Mouse (Mus musculus): ENCODE results near the gene Pik3r6. TPM values are rescaled to one million over a fixed set of nuclear protein-coding genes. Genes with fewer than 3 reads are reported as not detected.

Gene Pik3r6
- polyA plus RNA-seq, 1 experiment from 2014 or later: 2.6 TPM

GRCm38 (mm10) chr11:68545682-68546222 is 42.9 kb downstream of the Pik3r6 start:
- ATAC-seq (replicated peaks): no peak
- Histone ChIP-seq H3K4me1 (no peaks in the 10 kb centered on the region), H3K4me2 (no peak overlapping the region), H3K36me3 (replicated peaks) (no peaks in the 10 kb centered on the region), H3K9ac (no peak overlapping the region), H3K9me3 (no peaks in the 10 kb centered on the region), H3K4me3 (no peak overlapping the region), H3K27ac (no peak overlapping the region), H3K27me3 (replicated peaks) (no peaks in the 10 kb centered on the region)
- WGBS: 86% methylated on average over 8 of the region's 8 CpGs

GRCm38 (mm10) chr11:68547484-68547883 is 44.7 kb downstream of the Pik3r6 start:
- no peak overlapping the region for H3K27ac ChIP-seq
- no peaks in the 10 kb centered on the region for H3K27me3 ChIP-seq (replicated peaks)
- ATAC-seq (replicated peaks): no peak

DNA sequence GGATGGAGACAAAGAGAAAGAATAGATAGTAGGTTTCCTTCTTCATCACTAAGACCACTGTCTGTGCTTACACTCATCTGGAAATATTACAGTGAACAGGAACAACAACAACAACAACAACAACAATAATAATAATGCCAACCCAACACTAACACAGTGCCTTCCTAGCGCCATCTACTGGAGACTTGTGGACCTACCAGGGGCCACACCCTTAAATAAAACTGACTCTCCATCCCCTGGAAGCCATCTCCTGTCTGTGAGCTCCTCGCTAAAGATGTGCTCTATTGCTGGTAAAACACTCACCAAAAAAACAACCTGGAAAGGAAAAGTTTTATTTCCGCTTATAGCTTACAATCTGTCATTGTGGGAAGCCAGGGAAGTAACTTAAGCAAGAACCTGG is 46.8 kb downstream of the Pik3r6 start:
- WGBS: 51% methylated on average over 3 of the region's 3 CpGs
- no peak for ATAC-seq (replicated peaks)
- H3K4me3 ChIP-seq: no peak overlapping the region
- no peaks in the 10 kb centered on the region for H3K36me3 ChIP-seq (replicated peaks)
- H3K4me2 ChIP-seq: no peak overlapping the region
- no peak overlapping the region for H3K9ac ChIP-seq
- no peak overlapping the region for H3K27ac ChIP-seq
- H3K27me3 ChIP-seq (replicated peaks): no peaks in the 10 kb centered on the region
- no peaks in the 10 kb centered on the region for H3K9me3 ChIP-seq
- H3K4me1 ChIP-seq: no peaks in the 10 kb centered on the region

More at GRCm38 (mm10) chr11:68547484-68547883, 44.7 kb downstream of the Pik3r6 start:
- Histone ChIP-seq H3K36me3 (replicated peaks) (no peaks in the 10 kb centered on the region), H3K4me2 (no peak overlapping the region), H3K9me3 (no peaks in the 10 kb centered on the region), H3K9ac (no peak overlapping the region), H3K4me3 (no peak overlapping the region), H3K4me1 (no peaks in the 10 kb centered on the region)
- WGBS: 64% methylated on average over 2 of the region's 2 CpGs

DNA sequence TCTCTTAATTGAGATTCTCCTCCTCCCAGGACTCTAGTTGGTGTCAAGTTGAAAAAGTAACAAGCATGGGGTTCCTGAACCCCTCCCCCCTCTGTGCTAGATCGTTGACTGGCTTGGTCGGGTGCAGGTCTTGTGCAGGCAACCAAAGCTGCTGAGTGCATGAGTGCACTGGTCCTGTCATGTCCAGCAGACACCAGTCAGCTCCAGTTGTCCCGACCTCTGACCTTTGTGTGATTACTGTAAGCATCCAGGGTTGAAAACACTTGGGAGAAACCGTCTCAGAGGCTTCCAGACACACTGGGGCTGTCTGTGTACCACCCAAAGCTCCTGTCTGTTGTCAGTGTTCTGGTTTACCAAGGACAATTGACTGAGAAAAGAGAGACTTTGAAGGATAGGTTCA is 47.5 kb downstream of the Pik3r6 start:
- Histone ChIP-seq H3K36me3 (replicated peaks) (no peaks in the 10 kb centered on the region), H3K27ac (no peak overlapping the region), H3K27me3 (replicated peaks) (no peaks in the 10 kb centered on the region), H3K4me2 (no peak overlapping the region), H3K9ac (no peak overlapping the region), H3K9me3 (no peaks in the 10 kb centered on the region), H3K4me1 (no peaks in the 10 kb centered on the region), H3K4me3 (no peak overlapping the region)
- 66% methylated on average over 4 of the region's 4 CpGs for WGBS
- ATAC-seq (replicated peaks): no peak

- H3K9me3 ChIP-seq: no peaks in the 10 kb centered on the region
- no peak overlapping the region for H3K4me3 ChIP-seq
- ATAC-seq (replicated peaks): no peak
- H3K9ac ChIP-seq: no peak overlapping the region
- WGBS: 42% methylated on average over 8 of the region's 8 CpGs
- H3K36me3 ChIP-seq (replicated peaks): no peaks in the 10 kb centered on the region
- H3K27ac ChIP-seq: no peak overlapping the region
- H3K27me3 ChIP-seq (replicated peaks): peaks cover 14% of the 10 kb centered on the region; the same call in 1 of the 2 replicates
- H3K4me2 ChIP-seq: no peak overlapping the region
- peaks cover 6% of the 10 kb centered on the region for H3K4me1 ChIP-seq
Measured at GRCm38 (mm10) chr11:68553981-68554471, 51.2 kb downstream of the Pik3r6 start.

DNA sequence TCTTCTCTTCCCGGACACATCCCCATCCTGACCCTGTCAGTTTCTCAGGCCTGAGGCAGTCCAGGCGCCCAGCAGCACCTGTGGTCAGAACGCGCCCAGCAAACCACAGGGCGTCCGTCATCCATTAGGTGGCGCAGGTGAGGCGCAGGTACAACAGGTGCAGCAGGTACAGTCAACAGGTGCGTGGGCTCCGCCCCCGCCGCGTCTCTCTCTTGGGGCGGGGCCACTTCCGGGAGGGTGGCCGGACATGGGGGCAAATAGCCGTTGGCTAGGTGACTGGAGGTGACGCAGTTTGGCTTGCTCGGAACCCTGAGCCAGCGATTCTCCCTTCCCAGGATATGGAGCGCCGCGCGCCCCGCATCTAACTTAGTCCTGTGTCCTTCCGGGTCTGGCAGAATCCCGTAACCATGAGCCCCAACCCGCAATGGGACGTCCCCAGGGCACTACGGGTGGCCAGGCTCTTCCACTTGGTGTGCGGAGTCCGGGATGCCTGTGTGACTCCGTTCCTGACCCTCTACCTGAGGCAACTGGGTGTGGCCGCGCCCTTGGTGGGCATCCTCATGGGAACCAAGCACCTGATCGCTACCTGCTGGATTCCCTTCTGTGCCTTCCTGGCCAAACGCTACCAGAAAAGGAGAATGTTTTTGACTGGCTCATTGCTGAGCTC is 53.2 kb downstream of the Pik3r6 start, which contains the start of gene Mfsd6l:
TSS of gene Mfsd6l (plus strand) at position 269 of the 667 bp plus-strand sequence.
- peaks cover 6% of the 10 kb centered on the region for H3K4me1 ChIP-seq
- no peak within 1 kb of the TSS for H3K27ac ChIP-seq
- H3K36me3 ChIP-seq (replicated peaks): no peaks in the 10 kb centered on the region
- H3K4me2 ChIP-seq: peak within 1 kb of the TSS; percentile 47
- H3K9ac ChIP-seq: no peak within 1 kb of the TSS
- WGBS: 10% methylated on average over 37 of the region's 37 CpGs
- ATAC-seq (replicated peaks): no peak
- H3K4me3 ChIP-seq: peak within 1 kb of the TSS; percentile 18
- peaks cover 14% of the 10 kb centered on the region; the same call in 1 of the 2 replicates for H3K27me3 ChIP-seq (replicated peaks)
- no peaks in the 10 kb centered on the region for H3K9me3 ChIP-seq

DNA sequence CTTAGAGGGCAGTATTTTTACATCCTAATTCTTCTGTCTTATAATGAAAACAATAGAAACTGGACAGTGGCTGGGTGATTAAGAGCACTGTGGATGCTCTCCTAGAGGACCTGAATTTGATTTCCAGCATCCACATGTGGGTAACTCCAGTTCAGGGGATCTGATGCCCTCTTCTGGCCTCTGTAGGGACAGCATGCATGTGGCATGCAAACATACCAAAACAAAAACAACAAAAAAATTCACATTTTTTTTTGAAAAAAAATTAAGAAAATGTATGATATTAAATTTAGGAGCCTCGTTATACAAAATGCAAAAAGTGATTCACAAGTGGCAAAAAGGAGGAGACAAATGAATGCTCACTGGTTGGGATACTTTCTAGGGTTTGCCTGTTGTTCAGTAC is 56.7 kb downstream of the Pik3r6 start:
- no peaks in the 10 kb centered on the region for H3K9me3 ChIP-seq
- H3K4me1 ChIP-seq: peaks cover 6% of the 10 kb centered on the region
- H3K27me3 ChIP-seq (replicated peaks): peaks cover 14% of the 10 kb centered on the region; the same call in 1 of the 2 replicates
- no peak overlapping the region for H3K4me3 ChIP-seq
- H3K4me2 ChIP-seq: no peak overlapping the region
- ATAC-seq (replicated peaks): no peak
- WGBS: 54% methylated on average over 1 of the region's 1 CpGs
- no peak overlapping the region for H3K27ac ChIP-seq
- no peaks in the 10 kb centered on the region for H3K36me3 ChIP-seq (replicated peaks)
- H3K9ac ChIP-seq: no peak overlapping the region

GRCm38 (mm10) chr11:68561957-68562950 is 59.4 kb downstream of the Pik3r6 start:
- H3K9ac ChIP-seq: no peak overlapping the region
- no peaks in the 10 kb centered on the region for H3K36me3 ChIP-seq (replicated peaks)
- no peak overlapping the region for H3K4me3 ChIP-seq
- peaks cover 8% of the 10 kb centered on the region; the same call in 1 of the 2 replicates for H3K4me1 ChIP-seq
- 78% methylated on average over 11 of the region's 11 CpGs for WGBS
- H3K9me3 ChIP-seq: no peaks in the 10 kb centered on the region
- no peak overlapping the region for H3K27ac ChIP-seq
- no peaks in the 10 kb centered on the region; the same call in 1 of the 2 replicates for H3K27me3 ChIP-seq (replicated peaks)
- no peak for ATAC-seq (replicated peaks)
- no peak overlapping the region for H3K4me2 ChIP-seq

DNA sequence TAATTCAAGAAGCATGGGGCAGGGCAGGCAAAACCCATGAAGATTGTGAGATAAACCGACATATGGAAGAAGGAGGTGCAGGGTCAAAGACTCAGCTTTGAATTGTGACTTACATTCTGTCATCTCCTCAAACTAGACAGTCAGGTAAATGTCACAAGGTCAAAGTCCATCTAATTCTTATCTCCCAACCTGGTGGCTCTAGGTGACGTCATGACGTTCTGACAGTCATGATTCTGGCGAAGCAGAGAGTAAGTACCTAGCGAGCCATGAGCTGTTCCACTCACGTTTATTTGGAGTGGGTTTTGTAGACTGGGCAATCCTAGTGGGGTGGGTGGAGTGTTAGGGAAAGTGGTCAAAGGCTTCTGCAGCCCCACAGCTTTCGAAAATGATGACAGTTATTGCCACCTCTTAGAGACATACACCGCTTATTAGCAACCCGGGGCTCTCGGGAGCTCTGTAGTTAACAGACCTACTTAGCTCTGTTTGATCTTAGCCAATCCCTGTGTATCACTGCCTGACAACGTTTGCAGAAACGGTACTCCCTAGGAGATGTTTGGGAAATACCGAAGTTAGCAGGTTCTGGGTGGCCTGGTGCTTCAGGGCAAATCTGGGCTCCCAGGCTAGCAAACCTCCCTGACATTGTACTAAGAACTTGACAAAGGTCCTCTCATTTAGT is 61.7 kb downstream of the Pik3r6 start:
- 81% methylated on average over 13 of the region's 13 CpGs for WGBS
- no peak for ATAC-seq (replicated peaks)

GRCm38 (mm10) chr11:68565032-68565429 is 62.2 kb downstream of the Pik3r6 start:
- no peaks in the 10 kb centered on the region for H3K9me3 ChIP-seq
- no peak overlapping the region for H3K4me3 ChIP-seq
- no peak overlapping the region for H3K4me2 ChIP-seq
- no peaks in the 10 kb centered on the region for H3K36me3 ChIP-seq (replicated peaks)
- no peaks in the 10 kb centered on the region for H3K27me3 ChIP-seq (replicated peaks)
- WGBS: 81% methylated on average over 3 of the region's 3 CpGs
- ATAC-seq (replicated peaks): no peak
- no peak overlapping the region for H3K9ac ChIP-seq
- H3K27ac ChIP-seq: no peak overlapping the region
- peaks cover 8% of the 10 kb centered on the region; the same call in 1 of the 2 replicates for H3K4me1 ChIP-seq

More for the DNA sequence above, 61.7 kb downstream of the Pik3r6 start:
- peaks cover 8% of the 10 kb centered on the region; the same call in 1 of the 2 replicates for H3K4me1 ChIP-seq
- no peak overlapping the region for H3K9ac ChIP-seq
- no peaks in the 10 kb centered on the region for H3K27me3 ChIP-seq (replicated peaks)
- H3K4me2 ChIP-seq: no peak overlapping the region
- H3K4me3 ChIP-seq: no peak overlapping the region
- no peak overlapping the region for H3K27ac ChIP-seq
- no peaks in the 10 kb centered on the region for H3K9me3 ChIP-seq
- H3K36me3 ChIP-seq (replicated peaks): no peaks in the 10 kb centered on the region

GRCm38 (mm10) chr11:68566447-68567059 is 63.7 kb downstream of the Pik3r6 start:
- H3K9ac ChIP-seq: peak overlapping the region; percentile 43
- H3K9me3 ChIP-seq: no peaks in the 10 kb centered on the region
- no peak overlapping the region for H3K27ac ChIP-seq
- peak overlapping the region; percentile 38 for H3K4me3 ChIP-seq
- ATAC-seq (replicated peaks): peak; percentile 77
- H3K36me3 ChIP-seq (replicated peaks): no peaks in the 10 kb centered on the region
- H3K4me1 ChIP-seq: peaks cover 8% of the 10 kb centered on the region; the same call in 1 of the 2 replicates
- 16% methylated on average over 17 of the region's 17 CpGs for WGBS
- no peaks in the 10 kb centered on the region for H3K27me3 ChIP-seq (replicated peaks)
- H3K4me2 ChIP-seq: peak overlapping the region; percentile 65

All from midbrain, embryonic 15.5 days (tissue).